Mouse (Mus musculus) heart, embryonic 16.5 days (tissue): ENCODE measurements around the gene Tjap1. TPM values are rescaled to one million over a fixed set of nuclear protein-coding genes. Genes with fewer than 3 reads are reported as not detected.

Source experiments
- ATAC-seq: fragments of 200-750 bp; cut with Nextera tagmentation; replicated peaks from 2 replicates; pipeline ENCODE4 v1.8.0; 2017; ENCODE audit warnings: moderate number of reproducible peaks; ENCODE audit not compliant: insufficient read depth, low FRiP score; ENCODE audit errors: extremely low read depth
- H3K27ac ChIP-seq: fragments of 300-500 bp; sonication (generic); 2 replicates; pipeline ENCODE4 v1.5.1; 2014; ENCODE audit warnings: mild to moderate bottlenecking, low read length, control low read depth, moderate library complexity
- H3K27me3 ChIP-seq: fragments of 300-500 bp; sonication (generic); 2 replicates; pipeline ENCODE4 v1.6.1; 2014; ENCODE audit warnings: low read length, mixed read lengths; ENCODE audit not compliant: control insufficient read depth, insufficient read depth
- H3K36me3 ChIP-seq: fragments of 300-500 bp; sonication (generic); 2 replicates; pipeline ENCODE4 v1.6.1; 2014; ENCODE audit not compliant: control insufficient read depth, insufficient read depth
- H3K4me1 ChIP-seq: fragments of 300-500 bp; sonication (generic); 2 replicates; pipeline ENCODE4 v1.6.1; 2014; ENCODE audit warnings: low read length, mixed read lengths; ENCODE audit not compliant: control insufficient read depth, insufficient read depth
- H3K4me2 ChIP-seq: fragments of 300-500 bp; sonication (generic); 2 replicates; pipeline ENCODE4 v1.6.1; 2014; ENCODE audit warnings: low read depth, mild to moderate bottlenecking, control low read depth, low read length
- H3K4me3 ChIP-seq: fragments of 300-500 bp; sonication (generic); 2 replicates; pipeline ENCODE4 v1.5.1; 2014; ENCODE audit warnings: mild to moderate bottlenecking, control low read depth, low read length
- H3K9ac ChIP-seq: fragments of 300-500 bp; sonication (generic); 2 replicates; pipeline ENCODE4 v1.6.1; 2014; ENCODE audit warnings: low read length, control low read depth
- H3K9me3 ChIP-seq: fragments of 300-500 bp; sonication (generic); replicated peaks from 2 replicates; pipeline ENCODE4 v1.6.1; 2016; ENCODE audit warnings: low read length; ENCODE audit not compliant: control insufficient read depth
- WGBS: fragments of 180-500 bp; shearing (Covaris S2); extraction: QIAGEN DNeasy Blood & Tissue Kit; methylation state at CpG from one replicate; pipeline ENCODE4 v1.1.7; 2014; 5-methylcytosine and 5-hydroxymethylcytosine counted together
- microRNA counts: library from miRNA; unstranded; fragments of <30 nt; microRNA quantifications from one replicate; lab custom pipeline; 2016
- microRNA-seq: library from miRNA; unstranded; fragments of <30 nt; microRNA quantifications from one replicate; pipeline ENCODE4, GENCODE M21; 2017
- polyA plus RNA-seq: library from polyadenylated mRNA; unstranded; fragments of >200 nt; fragmentation: Nextera tagmentation; extraction: Ambion mirVana; gene quantifications from 2 replicates; pipeline ENCODE4 v1.2.1, GENCODE M21; 2015

The Tjap1 gene
- polyA plus RNA-seq, 1 experiment from 2014 or later: 42.5 TPM

GRCm38 (mm10) chr17:46239516-46240114 is 43.2 kb downstream of the Tjap1 start:
- H3K27me3 ChIP-seq: 0 out of 2 replicates have a peak, but pooled peaks cover 2% of the 10 kb centered on the region

GRCm38 (mm10) chr17:46237480-46237879 is 45.3 kb downstream of the Tjap1 start:
- WGBS: 64% methylated on average over 5 of the region's 5 CpGs
- H3K4me2 ChIP-seq: no peak overlapping the region
- H3K9me3 ChIP-seq: no peaks in the 10 kb centered on the region
- peaks cover 3% of the 10 kb centered on the region; the same call in 1 of the 2 replicates for H3K4me1 ChIP-seq
- H3K4me3 ChIP-seq: no peak overlapping the region
- 0 out of 2 replicates have a peak, but pooled peaks cover 2% of the 10 kb centered on the region for H3K27me3 ChIP-seq
- ATAC-seq: no peak
- peaks cover 50% of the 10 kb centered on the region for H3K36me3 ChIP-seq
- no peak overlapping the region for H3K9ac ChIP-seq
- no peak overlapping the region for H3K27ac ChIP-seq

More at GRCm38 (mm10) chr17:46239516-46240114, 43.2 kb downstream of the Tjap1 start:
- H3K4me3 ChIP-seq: no peak overlapping the region
- 0 out of 2 replicates have a peak overlapping the region, but pooled peaks have one; percentile 21 for H3K27ac ChIP-seq
- no peaks in the 10 kb centered on the region for H3K9me3 ChIP-seq
- ATAC-seq: peak; percentile 68
- H3K4me2 ChIP-seq: no peak overlapping the region
- peaks cover 54% of the 10 kb centered on the region for H3K36me3 ChIP-seq
- WGBS: 45% methylated on average over 15 of the region's 15 CpGs
- no peak overlapping the region for H3K9ac ChIP-seq
- H3K4me1 ChIP-seq: peaks cover 3% of the 10 kb centered on the region; the same call in 1 of the 2 replicates

- H3K36me3 ChIP-seq: peaks cover 46% of the 10 kb centered on the region
- no peak overlapping the region for H3K27ac ChIP-seq
- H3K27me3 ChIP-seq: 0 out of 2 replicates have a peak, but pooled peaks cover 2% of the 10 kb centered on the region
- ATAC-seq: no peak
- no peak overlapping the region for H3K4me3 ChIP-seq
- WGBS: 86% methylated on average over 6 of the region's 6 CpGs
- H3K9ac ChIP-seq: no peak overlapping the region
- H3K9me3 ChIP-seq: no peaks in the 10 kb centered on the region
- H3K4me1 ChIP-seq: peaks cover 3% of the 10 kb centered on the region; the same call in 1 of the 2 replicates
- no peak overlapping the region for H3K4me2 ChIP-seq
Observed at GRCm38 (mm10) chr17:46237079-46237478, 45.7 kb downstream of the Tjap1 start.

GRCm38 (mm10) chr17:46236067-46236466 is 46.8 kb downstream of the Tjap1 start:
- WGBS: 85% methylated on average over 1 of the region's 1 CpGs
- Histone ChIP-seq H3K4me2 (no peak overlapping the region), H3K36me3 (peaks cover 49% of the 10 kb centered on the region), H3K4me3 (no peak overlapping the region), H3K9me3 (no peaks in the 10 kb centered on the region), H3K27me3 (0 out of 2 replicates have a peak, but pooled peaks cover 2% of the 10 kb centered on the region), H3K27ac (no peak overlapping the region), H3K4me1 (peaks cover 3% of the 10 kb centered on the region; the same call in 1 of the 2 replicates), H3K9ac (no peak overlapping the region)
- ATAC-seq: no peak

GRCm38 (mm10) chr17:46227576-46227975 is 55.2 kb downstream of the Tjap1 start:
- H3K9me3 ChIP-seq: no peaks in the 10 kb centered on the region
- 87% methylated on average over 7 of the region's 7 CpGs for WGBS
- no peaks in the 10 kb centered on the region for H3K27me3 ChIP-seq
- H3K36me3 ChIP-seq: peaks cover 81% of the 10 kb centered on the region
- H3K9ac ChIP-seq: no peak overlapping the region
- no peaks in the 10 kb centered on the region for H3K4me1 ChIP-seq
- H3K4me3 ChIP-seq: no peak overlapping the region
- H3K27ac ChIP-seq: no peak overlapping the region
- no peak for ATAC-seq
- H3K4me2 ChIP-seq: no peak overlapping the region

GRCm38 (mm10) chr17:46221601-46222000 is 61.2 kb downstream of the Tjap1 start:
- no peaks in the 10 kb centered on the region for H3K4me1 ChIP-seq
- H3K36me3 ChIP-seq: peaks cover 82% of the 10 kb centered on the region
- H3K4me2 ChIP-seq: no peak overlapping the region
- ATAC-seq: no peak
- H3K27me3 ChIP-seq: no peaks in the 10 kb centered on the region
- H3K9ac ChIP-seq: no peak overlapping the region
- no peaks in the 10 kb centered on the region for H3K9me3 ChIP-seq
- no peak overlapping the region for H3K4me3 ChIP-seq
- no peak overlapping the region for H3K27ac ChIP-seq
- WGBS: 82% methylated on average over 3 of the region's 3 CpGs

- Histone ChIP-seq H3K36me3 (peaks cover 67% of the 10 kb centered on the region), H3K4me3 (no peak overlapping the region), H3K4me1 (no peaks in the 10 kb centered on the region), H3K27me3 (no peaks in the 10 kb centered on the region), H3K27ac (no peak overlapping the region), H3K4me2 (no peak overlapping the region), H3K9me3 (no peaks in the 10 kb centered on the region), H3K9ac (no peak overlapping the region)
- no peak for ATAC-seq
- WGBS: 82% methylated on average over 3 of the region's 3 CpGs
Observed at GRCm38 (mm10) chr17:46210550-46210949, 72.3 kb downstream of the Tjap1 start.

MicroRNA genes within 50 kb of the gene (microRNA counts, 519-probe panel; counts per million panel counts)
- microRNA mmu-miR-693-3p (lab: Ali Mortazavi, UCI) (not detected), microRNA mmu-miR-693-5p (lab: Ali Mortazavi, UCI) (not detected)

Small RNA genes lying within 50 kb of the gene (microRNA-seq; reads per million reads assigned to microRNA genes)
- gene Mir693: not detected

Other genes starting within 250 kb of the Tjap1 start
- gene Mrps18a, start 172.0 kb downstream of the Tjap1 start, polyA plus RNA-seq: 129 and 137 TPM in 2 replicates
- gene Rsph9, start 138.8 kb downstream of the Tjap1 start, polyA plus RNA-seq: 6.9 and 8.0 TPM in 2 replicates
- 32.7 and 39.4 TPM in 2 replicates for gene Mad2l1bp, start 129.5 kb downstream of the Tjap1 start, polyA plus RNA-seq
- 36.9 and 42.6 TPM in 2 replicates for gene Gtpbp2, start 122.0 kb downstream of the Tjap1 start, polyA plus RNA-seq
- gene Polh, start 80.4 kb downstream of the Tjap1 start, polyA plus RNA-seq: 11.7 and 13.4 TPM in 2 replicates
- gene Xpo5, start 80.2 kb downstream of the Tjap1 start, polyA plus RNA-seq: 20.5 and 20.6 TPM in 2 replicates
- 46.3 and 47.8 TPM in 2 replicates for gene Polr1c, start 35.0 kb downstream of the Tjap1 start, polyA plus RNA-seq
- gene Yipf3, start 34.9 kb downstream of the Tjap1 start, polyA plus RNA-seq: 78.4 and 89.3 TPM in 2 replicates
- gene Lrrc73, start 29.5 kb downstream of the Tjap1 start, polyA plus RNA-seq: 0.64 and 0.68 TPM in 2 replicates
- 1.3 and 1.4 TPM in 2 replicates for gene Dlk2, start 14.4 kb upstream of the Tjap1 start, polyA plus RNA-seq
- gene Abcc10, start 45.3 kb upstream of the Tjap1 start, polyA plus RNA-seq: 4.9 and 5.3 TPM in 2 replicates
- gene Zfp318, start 100.7 kb upstream of the Tjap1 start, polyA plus RNA-seq: 3.1 and 5.4 TPM in 2 replicates
- gene Crip3, start 145.9 kb upstream of the Tjap1 start, polyA plus RNA-seq: 20.2 and 37.5 TPM in 2 replicates
- 0.55 and 1.2 TPM in 2 replicates for gene Slc22a7, start 155.4 kb upstream of the Tjap1 start, polyA plus RNA-seq
- 0.07 and 0.14 TPM in 2 replicates for gene Ttbk1, start 204.6 kb upstream of the Tjap1 start, polyA plus RNA-seq
- gene Dnph1, start 213.7 kb upstream of the Tjap1 start, polyA plus RNA-seq: 28.0 and 29.6 TPM in 2 replicates